Mouse (Mus musculus) forebrain, embryonic 16.5 days (tissue): ENCODE results near the gene Entpd8. TPM values are rescaled to one million over a fixed set of nuclear protein-coding genes. Genes with fewer than 3 reads are reported as not detected.
A peak's percentile ranks its signal among the peaks of the same experiment; 100 is the strongest.

Experiments
- ATAC-seq: fragments of 200-750 bp; cut with Nextera tagmentation; 2 replicates; pipeline ENCODE4 v1.8.0; 2017; ENCODE audit warnings: mild to moderate bottlenecking, moderate library complexity
- H3K27ac ChIP-seq: fragments of 300-500 bp; sonication (generic); 2 replicates; pipeline ENCODE4 v1.5.1; 2014; ENCODE audit warnings: low read length, control low read depth
- H3K27me3 ChIP-seq: fragments of 300-500 bp; sonication (generic); replicated peaks from 2 replicates; pipeline ENCODE4 v1.6.1; 2014; ENCODE audit warnings: low read length; ENCODE audit not compliant: control insufficient read depth, insufficient read depth
- H3K36me3 ChIP-seq: fragments of 300-500 bp; sonication (generic); 2 replicates; pipeline ENCODE4 v1.6.1; 2014; ENCODE audit not compliant: control insufficient read depth, insufficient read depth
- H3K4me1 ChIP-seq: fragments of 300-500 bp; sonication (generic); replicated peaks from 2 replicates; pipeline ENCODE4 v1.6.1; 2014; ENCODE audit warnings: low read length; ENCODE audit not compliant: control insufficient read depth, insufficient read depth
- H3K4me2 ChIP-seq: fragments of 300-500 bp; sonication (generic); 2 replicates; pipeline ENCODE4 v1.6.1; 2014; ENCODE audit warnings: mild to moderate bottlenecking, low read length, control low read depth
- H3K4me3 ChIP-seq: fragments of 300-500 bp; sonication (generic); replicated peaks from 2 replicates; pipeline ENCODE4 v1.5.1; 2014; ENCODE audit warnings: mild to moderate bottlenecking, low read length, control low read depth
- H3K9ac ChIP-seq: fragments of 300-500 bp; sonication (generic); replicated peaks from 2 replicates; pipeline ENCODE4 v1.6.1; 2014; ENCODE audit warnings: low read depth, low read length, control low read depth
- H3K9me3 ChIP-seq: fragments of 300-500 bp; sonication (generic); 2 replicates; pipeline ENCODE4 v1.6.1; 2016; ENCODE audit warnings: low read length; ENCODE audit not compliant: control insufficient read depth
- WGBS: fragments of 180-500 bp; shearing (Covaris S2); extraction: QIAGEN DNeasy Blood & Tissue Kit; methylation state at CpG from one replicate; pipeline ENCODE4 v1.1.7; 2014; 5-methylcytosine and 5-hydroxymethylcytosine counted together
- polyA plus RNA-seq: library from polyadenylated mRNA; unstranded; fragments of >200 nt; fragmentation: Nextera tagmentation; extraction: Ambion mirVana; gene quantifications from 2 replicates; pipeline ENCODE4 v1.2.1, GENCODE M21; 2015

The Entpd8 gene
- polyA plus RNA-seq, 1 experiment from 2014 or later: not detected

DNA sequence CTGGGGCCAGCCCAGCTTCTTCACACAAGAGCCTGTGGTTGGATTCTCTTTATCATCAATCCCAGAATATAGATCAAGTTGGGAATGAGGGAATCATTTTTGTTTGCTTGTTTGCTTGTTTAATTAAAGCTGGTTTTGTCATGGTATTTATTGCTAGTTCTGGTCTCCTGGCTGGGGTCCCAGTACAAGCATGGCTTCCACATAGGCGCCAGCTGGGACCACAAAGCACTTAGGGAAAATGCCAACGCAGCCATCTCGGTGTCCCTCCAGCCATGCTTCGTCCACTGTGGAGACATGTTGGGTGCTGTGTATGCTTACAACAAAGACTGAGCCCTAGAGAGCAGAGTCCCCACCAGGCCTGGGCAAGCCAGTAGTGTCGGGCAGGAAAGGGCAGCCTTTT lies 5.5 kb downstream of the Entpd8 start:
- Histone ChIP-seq H3K27me3 (no peaks in the 10 kb centered on the region), H3K27ac (no peak overlapping the region), H3K4me3 (no peak overlapping the region), H3K9ac (no peak overlapping the region), H3K36me3 (no peaks in the 10 kb centered on the region), H3K9me3 (no peaks in the 10 kb centered on the region), H3K4me2 (no peak overlapping the region), H3K4me1 (no peaks in the 10 kb centered on the region)
- no peak for ATAC-seq
- WGBS: 75% methylated on average over 5 of the region's 5 CpGs

DNA sequence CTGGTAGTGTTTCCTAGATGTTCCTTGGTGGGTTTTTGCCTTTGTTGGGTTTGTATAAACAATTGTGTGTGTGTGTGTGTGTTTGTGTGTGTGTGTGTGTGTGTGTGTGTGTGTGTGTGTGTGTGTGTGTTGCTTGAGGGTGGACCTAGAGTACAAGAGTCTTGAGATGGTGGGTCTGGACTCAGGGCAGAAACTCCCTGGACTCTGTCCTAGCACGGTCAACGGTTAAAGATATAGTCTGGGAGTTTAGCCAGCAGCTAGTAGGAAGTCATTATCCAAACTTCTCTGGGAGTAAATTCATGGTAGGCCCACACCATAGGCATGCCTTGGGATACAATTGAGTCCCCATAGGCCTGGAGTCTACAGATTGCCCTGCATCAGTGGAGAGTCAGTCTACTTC lies 7.7 kb downstream of the Entpd8 start:
- no peaks in the 10 kb centered on the region for H3K36me3 ChIP-seq
- H3K27me3 ChIP-seq: no peaks in the 10 kb centered on the region
- H3K4me2 ChIP-seq: no peak overlapping the region
- WGBS: 82% methylated on average over 2 of the region's 2 CpGs
- no peaks in the 10 kb centered on the region for H3K9me3 ChIP-seq
- no peaks in the 10 kb centered on the region for H3K4me1 ChIP-seq
- no peak for ATAC-seq
- H3K9ac ChIP-seq: no peak overlapping the region
- H3K4me3 ChIP-seq: no peak overlapping the region
- H3K27ac ChIP-seq: no peak overlapping the region

DNA sequence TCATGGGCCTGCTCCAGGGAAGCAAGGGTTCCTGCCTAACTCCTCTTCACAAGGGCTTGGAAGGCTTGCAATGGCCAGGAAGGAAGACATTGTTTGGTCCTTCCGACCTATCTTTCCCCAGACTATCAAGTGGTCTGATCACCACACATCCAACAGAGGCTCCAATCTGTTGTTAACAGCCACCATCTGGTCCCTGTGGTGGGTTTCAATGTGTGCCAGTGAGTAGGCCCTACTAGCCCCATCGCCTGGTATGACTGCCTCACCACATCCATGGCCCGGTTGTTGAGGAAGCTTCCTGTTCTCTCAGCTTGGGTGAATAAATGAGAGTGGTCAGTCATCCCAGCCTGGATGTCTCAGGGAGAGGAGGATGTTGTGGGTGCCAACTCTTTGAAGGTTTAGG lies 8.5 kb downstream of the Entpd8 start:
- Histone ChIP-seq H3K9ac (no peak overlapping the region), H3K4me2 (no peak overlapping the region), H3K4me1 (no peaks in the 10 kb centered on the region), H3K27ac (no peak overlapping the region), H3K9me3 (no peaks in the 10 kb centered on the region), H3K4me3 (no peak overlapping the region), H3K36me3 (no peaks in the 10 kb centered on the region), H3K27me3 (no peaks in the 10 kb centered on the region)
- WGBS: 89% methylated on average over 3 of the region's 3 CpGs
- ATAC-seq: no peak

DNA sequence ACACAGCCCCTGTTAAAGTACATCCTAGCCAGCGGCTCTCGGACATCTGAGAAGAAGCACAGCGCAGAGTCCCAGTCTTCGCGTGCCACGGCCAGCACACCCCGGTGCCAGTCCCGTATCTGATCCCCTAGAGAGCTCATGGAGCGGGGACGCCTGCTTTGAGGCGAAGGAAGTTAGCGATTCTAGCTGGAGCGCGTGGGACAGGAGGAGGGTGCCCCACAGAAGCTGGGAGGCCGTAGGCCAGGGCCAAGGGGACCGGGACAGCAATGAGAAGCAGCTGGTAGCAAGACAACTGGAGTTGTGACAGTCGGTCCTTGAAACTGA lies 14.6 kb downstream of the Entpd8 start:
- no peak overlapping the region for H3K4me3 ChIP-seq
- no peak overlapping the region for H3K27ac ChIP-seq
- H3K4me1 ChIP-seq: peaks cover 7% of the 10 kb centered on the region
- no peak overlapping the region for H3K4me2 ChIP-seq
- H3K9me3 ChIP-seq: no peaks in the 10 kb centered on the region
- no peak overlapping the region for H3K9ac ChIP-seq
- WGBS: 63% methylated on average over 17 of the region's 17 CpGs
- no peaks in the 10 kb centered on the region for H3K36me3 ChIP-seq
- no peaks in the 10 kb centered on the region for H3K27me3 ChIP-seq
- ATAC-seq: no peak

DNA sequence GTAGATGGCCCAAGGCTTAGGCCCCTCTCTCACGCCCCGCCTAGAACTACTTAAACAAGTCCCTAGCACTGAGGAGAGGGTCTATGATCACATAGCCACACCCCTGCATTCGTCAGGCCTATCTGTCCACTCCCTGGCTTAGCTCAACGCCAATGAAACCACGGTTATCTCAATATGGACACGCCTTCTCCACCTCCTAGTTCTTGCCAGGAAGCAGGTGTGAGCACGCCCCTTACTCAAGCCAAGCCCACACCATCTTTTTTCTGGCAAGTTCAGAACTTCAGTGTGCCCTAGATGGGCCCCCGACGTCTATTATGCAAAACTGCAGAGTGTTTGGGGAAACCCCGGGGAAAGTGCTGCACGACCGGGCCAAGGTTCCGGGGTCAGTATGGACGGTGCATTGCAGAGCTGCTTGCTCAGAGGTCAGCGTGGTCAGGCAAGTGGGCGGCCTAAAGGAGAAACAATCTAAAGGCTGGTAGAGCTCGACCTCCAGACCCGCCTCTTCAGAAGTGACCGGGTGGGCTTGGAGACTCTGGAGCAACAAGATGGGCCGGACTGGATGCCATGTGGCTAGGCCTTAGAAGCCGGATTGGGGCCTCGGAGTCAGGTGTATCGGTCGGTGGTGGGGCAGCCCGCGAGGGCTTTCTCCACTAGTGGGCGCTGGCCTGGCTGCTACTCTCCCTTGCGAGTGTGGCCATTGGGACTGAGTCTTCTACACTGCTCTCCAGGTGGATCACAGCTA lies 15.2 kb downstream of the Entpd8 start, which contains the start of gene Noxa1:
TSS of gene Noxa1 (minus strand) at position 41 of the 742 bp plus-strand sequence.
- ATAC-seq: no peak
- H3K27me3 ChIP-seq: no peaks in the 10 kb centered on the region
- H3K4me2 ChIP-seq: no peak within 1 kb of the TSS
- H3K9me3 ChIP-seq: no peaks in the 10 kb centered on the region
- H3K9ac ChIP-seq: no peak within 1 kb of the TSS
- H3K4me1 ChIP-seq: peaks cover 12% of the 10 kb centered on the region
- no peak within 1 kb of the TSS for H3K4me3 ChIP-seq
- H3K27ac ChIP-seq: no peak within 1 kb of the TSS
- H3K36me3 ChIP-seq: no peaks in the 10 kb centered on the region
- WGBS: 55% methylated on average over 28 of the region's 28 CpGs

DNA sequence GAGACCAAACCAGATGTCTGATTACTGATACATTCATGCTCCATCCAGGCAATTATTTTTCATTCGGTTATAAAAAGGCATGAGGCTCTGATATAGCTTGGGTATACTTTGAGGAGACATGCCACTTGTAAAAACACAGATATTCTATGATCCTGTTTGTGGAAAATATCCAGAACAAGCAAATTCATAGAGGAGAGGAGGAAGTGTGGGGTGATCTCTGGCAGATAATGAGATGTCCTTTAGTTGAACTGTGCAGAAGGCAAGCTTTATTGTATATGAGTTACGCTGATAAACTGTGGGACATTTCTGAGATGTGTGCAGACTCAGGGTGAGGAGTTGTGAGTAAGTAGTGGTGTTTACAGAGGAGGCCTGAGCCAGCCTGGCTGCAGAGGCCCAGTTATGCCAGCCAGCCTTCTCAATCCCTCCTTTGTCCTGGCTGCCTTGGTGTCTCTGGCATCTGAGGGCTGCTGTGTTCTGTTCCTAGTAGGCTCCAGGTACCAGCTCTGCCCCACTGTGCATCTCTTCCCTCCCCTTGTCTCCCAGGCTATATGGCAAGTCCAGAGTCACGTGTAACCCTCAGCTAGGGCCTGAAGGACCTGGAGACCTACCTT lies 18.0 kb downstream of the Entpd8 start:
- Histone ChIP-seq H3K4me2 (no peak overlapping the region), H3K9ac (no peak overlapping the region)

DNA sequence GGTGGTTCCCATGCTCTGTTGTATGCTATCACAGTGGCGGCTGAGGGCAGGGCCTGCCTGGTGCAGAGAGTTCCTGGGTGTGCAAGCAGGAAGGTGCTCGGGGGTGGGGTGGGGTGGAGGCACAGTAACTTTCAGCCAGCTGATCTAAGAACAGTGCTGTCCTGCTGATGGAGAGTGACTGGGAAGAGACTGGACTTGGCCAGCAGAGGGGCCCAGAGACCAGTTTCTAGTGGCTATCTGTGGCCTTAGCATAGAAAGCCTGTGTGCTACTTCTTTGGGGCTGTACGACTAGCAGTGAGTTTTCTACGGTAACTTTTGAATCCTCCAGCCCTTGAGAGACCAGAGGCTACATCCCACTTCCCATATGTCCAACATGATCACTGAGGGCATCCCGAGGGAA lies 18.9 kb downstream of the Entpd8 start:
- Histone ChIP-seq H3K9ac (no peak overlapping the region), H3K9me3 (no peaks in the 10 kb centered on the region), H3K36me3 (no peaks in the 10 kb centered on the region), H3K27ac (no peak overlapping the region), H3K27me3 (no peaks in the 10 kb centered on the region), H3K4me3 (no peak overlapping the region), H3K4me1 (peaks cover 12% of the 10 kb centered on the region), H3K4me2 (no peak overlapping the region)
- WGBS: 33% methylated on average over 5 of the region's 5 CpGs
- ATAC-seq: peak; percentile 31; the same call in 1 of the 2 replicates

More for the DNA sequence above, 18.0 kb downstream of the Entpd8 start:
- WGBS: 73% methylated on average over 3 of the region's 3 CpGs
- H3K4me1 ChIP-seq: peaks cover 12% of the 10 kb centered on the region
- ATAC-seq: no peak
- no peak overlapping the region; the same call in 1 of the 2 replicates for H3K27ac ChIP-seq
- H3K27me3 ChIP-seq: no peaks in the 10 kb centered on the region
- no peak overlapping the region for H3K4me3 ChIP-seq
- H3K9me3 ChIP-seq: no peaks in the 10 kb centered on the region
- H3K36me3 ChIP-seq: no peaks in the 10 kb centered on the region

DNA sequence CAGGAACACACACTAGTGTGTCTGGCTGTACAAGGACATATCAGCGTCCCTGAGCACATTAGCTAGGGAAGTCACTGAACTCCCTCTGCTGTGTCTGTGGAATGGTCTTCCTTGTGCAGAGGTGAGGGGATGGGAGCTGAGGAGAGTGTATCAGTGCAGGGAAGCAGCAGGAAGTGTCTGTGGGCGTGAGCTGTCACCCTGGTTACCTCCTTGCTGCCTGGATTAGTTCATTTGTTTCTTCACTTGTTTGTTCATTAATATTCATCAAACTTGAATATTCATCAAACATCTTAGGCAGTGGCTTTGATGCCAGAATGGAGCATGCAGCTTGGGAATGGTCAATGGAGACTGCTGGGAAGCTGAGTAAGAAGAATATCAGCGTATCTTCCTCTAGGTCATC lies 19.6 kb downstream of the Entpd8 start:
- peak; percentile 71 for ATAC-seq
- H3K9ac ChIP-seq: no peak overlapping the region
- no peaks in the 10 kb centered on the region for H3K9me3 ChIP-seq
- peaks cover 12% of the 10 kb centered on the region for H3K4me1 ChIP-seq
- H3K27ac ChIP-seq: no peak overlapping the region
- no peak overlapping the region for H3K4me3 ChIP-seq
- no peak overlapping the region for H3K4me2 ChIP-seq
- WGBS: 39% methylated on average over 3 of the region's 3 CpGs
- no peaks in the 10 kb centered on the region for H3K36me3 ChIP-seq
- no peaks in the 10 kb centered on the region for H3K27me3 ChIP-seq

DNA sequence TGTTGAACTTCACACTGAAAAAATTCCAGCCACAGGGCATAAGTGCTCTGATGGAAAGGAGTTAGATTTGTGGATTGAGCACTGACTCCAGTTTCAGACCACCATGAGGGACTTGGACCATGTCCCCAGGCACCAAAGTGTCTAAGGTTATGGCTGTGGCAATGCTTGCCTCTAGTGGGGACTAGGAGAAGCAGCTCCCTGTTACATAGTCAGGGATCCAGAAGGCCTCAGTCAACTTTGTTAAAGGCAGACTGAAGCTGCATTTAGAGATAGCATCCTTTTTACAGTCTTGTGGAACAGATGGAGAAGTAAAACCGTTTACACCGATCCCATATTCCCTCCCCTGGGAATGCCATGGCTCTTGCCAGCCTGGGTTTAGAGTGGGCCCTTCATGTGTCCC lies 24.0 kb downstream of the Entpd8 start:
- H3K9me3 ChIP-seq: no peaks in the 10 kb centered on the region
- no peak overlapping the region for H3K9ac ChIP-seq
- H3K4me3 ChIP-seq: no peak overlapping the region
- no peak for ATAC-seq
- H3K4me1 ChIP-seq: peaks cover 18% of the 10 kb centered on the region
- H3K27ac ChIP-seq: no peak overlapping the region
- no peaks in the 10 kb centered on the region for H3K36me3 ChIP-seq
- no peaks in the 10 kb centered on the region for H3K27me3 ChIP-seq
- no peak overlapping the region for H3K4me2 ChIP-seq
- WGBS: 95% methylated on average over 2 of the region's 2 CpGs
